Mouse (Mus musculus) thymus, adult 2 months (tissue): ENCODE measurements around the gene Selplg. TPM values are rescaled to one million over a fixed set of nuclear protein-coding genes. Genes with fewer than 3 reads are reported as not detected.

Source experiments
- DNase-seq: peaks from one replicate; pipeline ENCODE4 v3.0.0; 2021
- H3K27ac ChIP-seq: fragments of 200-500 bp; 2 replicates; pipeline ENCODE4 v1.5.1; 2012; ENCODE audit warnings: low read length, control low read depth; ENCODE audit not compliant: control insufficient read depth, insufficient read depth
- H3K27me3 ChIP-seq: fragments of 200-500 bp; 2 replicates; pipeline ENCODE4 v1.6.1; 2012; ENCODE audit warnings: mild to moderate bottlenecking, low read length, moderate library complexity, mixed read lengths; ENCODE audit not compliant: control insufficient read depth, insufficient read depth
- H3K36me3 ChIP-seq: fragments of 200-500 bp; 2 replicates; pipeline ENCODE4 v1.6.1; 2012; ENCODE audit warnings: mild to moderate bottlenecking, low read length, moderate library complexity; ENCODE audit not compliant: control insufficient read depth, insufficient read depth
- H3K4me1 ChIP-seq: fragments of 200-500 bp; replicated peaks from 2 replicates; pipeline ENCODE4 v1.6.1; 2012; ENCODE audit warnings: low read length; ENCODE audit not compliant: control insufficient read depth, insufficient read depth
- H3K4me3 ChIP-seq: fragments of 200-500 bp; 2 replicates; pipeline ENCODE4 v1.5.1; 2012; ENCODE audit warnings: mild to moderate bottlenecking, low read length, control low read depth, moderate library complexity; ENCODE audit not compliant: control insufficient read depth, insufficient read depth
- CTCF ChIP-seq: fragments of 200-500 bp; IDR thresholded peaks from 2 replicates; pipeline ENCODE4 v1.5.1; 2012; ENCODE audit warnings: mild to moderate bottlenecking, control low read depth, low read length, moderate library complexity, borderline replicate concordance; ENCODE audit not compliant: control insufficient read depth, poor library complexity, insufficient read depth; ENCODE audit errors: extremely low read depth
- POLR2A ChIP-seq: fragments of 200-500 bp; IDR thresholded peaks from 2 replicates; pipeline ENCODE4 v1.6.1; 2012; ENCODE audit warnings: mild to moderate bottlenecking, low read length, control low read depth, moderate library complexity; ENCODE audit not compliant: control insufficient read depth, poor library complexity, insufficient read depth; ENCODE audit errors: extremely low read depth
- WGBS: fragments of 180-500 bp; shearing (Covaris S2); methylation state at CpG from one replicate; pipeline ENCODE4 v1.1.7; 2018; 5-methylcytosine and 5-hydroxymethylcytosine counted together
- polyA plus RNA-seq: library from polyadenylated mRNA; depleted of rRNA; stranded (reverse); fragments of >200 nt; gene quantifications from 2 replicates; pipeline ENCODE4 v1.2.3, GENCODE M21; 2012

The Selplg gene
- polyA plus RNA-seq, 1 experiment = 783 TPM

DNA sequence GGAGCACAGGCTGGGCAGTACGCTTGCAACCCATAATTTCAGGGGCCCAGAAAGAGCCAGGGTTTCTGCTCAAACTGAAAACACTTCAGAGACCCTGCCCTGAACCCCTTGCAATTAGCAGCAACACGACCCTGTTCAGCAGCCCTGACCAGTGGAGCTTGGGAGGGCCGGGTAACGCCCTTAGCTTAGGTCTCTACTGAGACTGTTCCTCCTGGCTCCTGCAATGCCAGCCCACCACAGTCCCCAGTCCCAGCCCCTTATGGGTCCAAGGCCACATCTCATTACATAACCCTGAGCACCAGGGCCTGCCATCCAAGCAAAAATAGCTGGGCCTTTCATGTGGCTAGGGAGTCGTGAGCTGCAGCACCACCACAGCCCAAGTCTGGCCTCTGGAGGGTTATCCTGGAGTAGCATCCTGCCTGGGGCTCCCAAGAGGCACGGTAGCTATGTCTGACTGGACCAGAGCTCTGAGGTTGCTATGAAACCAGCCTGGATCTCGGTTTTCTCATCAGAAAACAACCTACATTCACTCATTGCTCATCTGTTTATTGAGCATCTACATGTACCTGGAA lies 28.0 kb downstream of the Selplg start:
- TF ChIP-seq CTCF (no peak), POLR2A (no peak)
- H3K4me3 ChIP-seq = no peak overlapping the region
- 41% methylated on average over 7 of the region's 7 CpGs for WGBS
- H3K4me1 ChIP-seq = peaks cover 9% of the 10 kb centered on the region; the same call in 1 of the 2 replicates
- no peaks in the 10 kb centered on the region for H3K36me3 ChIP-seq
- DNase-seq = no peak
- no peak overlapping the region for H3K27ac ChIP-seq
- H3K27me3 ChIP-seq = no peaks in the 10 kb centered on the region

DNA sequence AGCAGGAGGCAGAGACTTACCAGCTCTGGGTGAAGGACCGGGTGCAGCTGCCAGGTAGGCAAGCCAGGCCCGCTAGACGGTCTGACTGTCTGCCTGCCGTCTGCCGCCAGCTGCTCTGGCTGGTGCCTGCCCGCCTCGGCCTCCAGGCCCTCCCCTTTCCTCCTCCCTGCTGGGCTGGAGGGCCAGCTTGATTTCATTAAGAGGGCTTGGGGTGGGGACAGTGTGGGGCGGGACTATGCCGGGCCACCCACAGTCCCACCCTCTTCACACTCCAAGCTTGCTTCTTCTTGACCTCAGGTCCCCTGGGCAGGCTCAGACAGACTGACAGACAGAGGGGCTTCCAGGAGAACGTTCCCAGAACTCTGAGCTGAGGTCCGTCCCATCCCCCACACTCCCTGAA lies 32.2 kb downstream of the Selplg start, which contains the start of gene Tmem119:
Tmem119 (minus strand) TSS at position 237 of the 400 bp plus-strand sequence.
- no peaks in the 10 kb centered on the region for H3K36me3 ChIP-seq
- TF ChIP-seq POLR2A = no peak
- no peak for TF ChIP-seq CTCF
- no peak for DNase-seq
- H3K4me1 ChIP-seq = peaks cover 24% of the 10 kb centered on the region
- WGBS = 12% methylated on average over 11 of the region's 11 CpGs
- no peak within 1 kb of the TSS for H3K27ac ChIP-seq
- H3K27me3 ChIP-seq = no peaks in the 10 kb centered on the region
- H3K4me3 ChIP-seq = no peak within 1 kb of the TSS

DNA sequence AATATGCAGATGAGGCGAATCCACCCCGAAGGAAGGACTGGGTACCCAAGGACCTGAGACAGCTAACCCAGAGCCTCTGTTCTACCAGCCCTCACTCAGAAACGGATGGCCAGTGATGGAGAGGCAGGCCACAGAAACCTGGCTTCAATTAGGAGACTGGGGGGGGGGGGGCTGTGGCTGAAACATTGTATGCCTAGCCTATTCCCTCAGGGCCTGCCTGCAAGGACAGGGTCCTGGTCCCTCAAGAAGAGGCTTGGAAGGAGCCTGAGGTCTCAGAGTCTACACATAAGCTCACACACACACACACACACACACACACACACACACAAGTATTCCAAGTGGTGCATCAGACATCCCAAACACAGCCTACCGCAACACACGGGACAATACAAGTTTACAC lies 32.8 kb downstream of the Selplg start:
- no peak for DNase-seq
- 89% methylated on average over 5 of the region's 5 CpGs for WGBS
- Histone ChIP-seq H3K27me3 (no peaks in the 10 kb centered on the region), H3K36me3 (no peaks in the 10 kb centered on the region), H3K4me1 (peaks cover 24% of the 10 kb centered on the region), H3K4me3 (no peak overlapping the region), H3K27ac (no peak overlapping the region)
- TF ChIP-seq CTCF (no peak), POLR2A (no peak)

DNA sequence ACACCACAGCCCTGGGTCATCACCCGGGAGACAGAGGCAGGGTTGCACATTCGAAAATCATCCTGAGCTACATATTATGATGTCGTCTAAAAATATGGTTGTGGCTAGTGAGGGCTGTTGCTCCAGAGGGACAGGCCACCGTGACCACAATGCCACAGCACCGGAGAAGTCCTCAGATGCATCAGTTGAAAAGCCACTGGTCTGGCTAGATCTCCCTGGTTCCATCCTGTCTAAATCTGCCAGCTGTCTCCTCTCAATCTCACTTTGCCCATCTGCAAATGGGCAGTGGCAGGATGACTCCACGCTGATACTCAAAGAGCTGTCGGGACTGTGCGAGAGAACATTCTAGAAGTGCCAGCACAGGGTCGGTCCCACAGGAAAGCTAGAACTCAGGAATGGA lies 33.9 kb downstream of the Selplg start:
- 40% methylated on average over 9 of the region's 9 CpGs for WGBS
- DNase-seq = no peak
- H3K27me3 ChIP-seq = no peaks in the 10 kb centered on the region
- peaks cover 15% of the 10 kb centered on the region for H3K4me1 ChIP-seq
- no peak overlapping the region for H3K27ac ChIP-seq
- no peaks in the 10 kb centered on the region for H3K36me3 ChIP-seq
- no peak overlapping the region for H3K4me3 ChIP-seq
- no peak for TF ChIP-seq CTCF
- TF ChIP-seq POLR2A = no peak

DNA sequence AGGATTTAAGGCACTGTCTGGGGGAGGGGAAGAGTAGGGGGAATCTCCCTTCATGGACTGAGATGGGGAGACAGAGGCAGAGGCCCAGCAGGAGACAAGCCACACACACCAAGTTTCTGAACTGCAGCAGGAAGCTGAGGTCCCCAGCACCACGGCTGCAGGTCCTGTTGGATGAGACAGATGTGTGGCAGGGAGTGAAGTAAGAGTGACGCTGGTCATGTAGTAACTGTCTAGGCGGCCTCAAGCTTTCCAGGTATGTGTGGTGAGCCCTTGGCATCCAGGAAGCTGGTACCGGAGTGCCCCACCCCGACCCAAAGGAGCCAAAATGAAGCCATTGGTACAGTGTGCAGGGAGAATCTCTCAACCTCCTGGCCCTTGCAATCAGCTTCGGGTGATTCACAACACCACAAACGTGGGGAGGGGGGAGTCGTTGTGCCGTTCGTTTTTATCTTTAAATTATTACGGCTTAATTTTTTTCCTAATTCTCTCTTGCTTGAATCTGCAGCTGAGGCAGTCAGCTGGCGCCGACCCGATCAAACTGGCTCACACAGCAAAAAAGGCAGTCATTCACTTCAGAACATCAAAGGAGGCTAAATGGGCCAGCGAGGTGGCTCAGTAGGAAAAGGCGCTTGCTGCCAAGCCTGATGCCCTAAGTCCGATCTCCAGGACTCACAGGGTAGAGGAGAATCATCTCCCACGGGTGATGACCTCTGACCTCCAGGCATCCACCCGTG lies 35.1 kb downstream of the Selplg start:
- TF ChIP-seq POLR2A (no peak), CTCF (no peak)
- Histone ChIP-seq H3K27me3 (no peaks in the 10 kb centered on the region), H3K4me1 (peaks cover 15% of the 10 kb centered on the region), H3K27ac (no peak overlapping the region), H3K36me3 (no peaks in the 10 kb centered on the region), H3K4me3 (no peak overlapping the region)
- no peak for DNase-seq
- WGBS = 49% methylated on average over 19 of the region's 19 CpGs

DNA sequence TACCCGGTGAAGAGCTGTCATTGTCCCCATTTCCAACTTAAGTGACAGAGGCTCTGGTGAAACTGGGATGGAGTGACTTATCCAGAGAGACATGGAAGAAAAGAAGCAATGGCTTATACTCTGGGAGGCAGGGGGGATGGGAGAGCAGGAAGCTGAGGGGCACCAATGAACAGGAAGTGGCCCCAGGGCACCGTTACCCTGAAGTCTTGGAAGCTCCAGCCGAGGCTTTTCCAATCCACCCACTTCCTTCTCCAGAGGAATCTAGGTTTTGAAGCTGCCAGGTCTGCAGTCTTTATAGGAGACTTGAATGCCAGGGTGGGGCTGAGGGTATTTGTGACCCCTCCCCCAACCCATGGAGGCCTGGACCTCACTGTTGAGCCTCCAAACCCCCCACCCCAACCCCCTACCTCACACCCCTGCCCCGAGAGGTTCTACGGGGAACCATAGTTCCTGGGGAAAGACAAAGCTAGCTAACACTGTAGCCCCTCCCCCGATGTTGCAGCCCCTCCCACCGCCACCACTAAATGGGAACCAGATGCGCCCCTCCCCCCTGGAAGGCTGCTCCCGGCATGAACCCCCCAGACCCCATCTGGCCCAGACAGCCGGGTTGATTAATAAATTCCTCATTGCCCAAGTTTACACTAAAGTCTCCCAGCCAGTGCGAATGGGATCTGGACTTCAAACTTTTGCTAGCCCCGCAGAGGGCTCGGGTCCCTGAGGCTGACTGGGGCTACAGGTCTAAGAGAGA lies 35.9 kb downstream of the Selplg start:
- TF ChIP-seq CTCF (no peak), POLR2A (no peak)
- no peak for DNase-seq
- Histone ChIP-seq H3K27ac (no peak overlapping the region), H3K4me3 (no peak overlapping the region), H3K36me3 (no peaks in the 10 kb centered on the region), H3K27me3 (no peaks in the 10 kb centered on the region), H3K4me1 (peaks cover 15% of the 10 kb centered on the region)
- 18% methylated on average over 13 of the region's 13 CpGs for WGBS
